Mouse (Mus musculus) erythroid progenitor cell, adult 5-6 weeks (primary cell): ENCODE results near the gene Prps1l3. TPM values are rescaled to one million over a fixed set of nuclear protein-coding genes. Genes with fewer than 3 reads are reported as not detected.
"Not testable (repeated sequence)": the region's sequence is repeated elsewhere in the genome, so short reads cannot be mapped to it uniquely, and the experiment has no call there.

Source experiments
- ATAC-seq: replicated peaks from 2 replicates; pipeline ENCODE4 v1.8.0; 2016; ENCODE audit warnings: moderate number of reproducible peaks, mild to moderate bottlenecking, moderate TSS enrichment, inconsistent platforms; ENCODE audit not compliant: poor library complexity, low FRiP score, severe bottlenecking
- total RNA-seq, 2 experiments: library from RNA; stranded (forward) in 1 of 2; stranded (reverse) in 1 of 2; fragments of 150-400 nt in 1 of 2; fragments of 186-747, 209-891 nt in 1 of 2; gene quantifications; 2 replicates each; pipeline versions ENCODE4 v1.2.3 to v1.2.4; 2015 to 2017; ENCODE audit warnings: low replicate concordance in 2 of 2

The Prps1l3 gene
- 22.0 and 49.5 TPM in 2 replicates for total RNA-seq (2015; ENCODE audit: low replicate concordance)
- 33.6 and 48.1 TPM in 2 replicates for total RNA-seq (2017; ENCODE audit: low replicate concordance)

- ATAC-seq = peak; percentile 90
Measured at GRCm38 (mm10) chr12:57230192-57230706, at the start of gene Prps1l3, which contains the start of gene Mipol1. TSS of gene Prps1l3 (plus strand) at chr12:57230412. TSS of gene Mipol1 (plus strand) at chr12:57230427.

- ATAC-seq = peak; percentile 78
Measured at GRCm38 (mm10) chr12:57184401-57185147, 45.6 kb upstream of the Prps1l3 start.

- peak; percentile 88 for ATAC-seq
Measured at GRCm38 (mm10) chr12:57185475-57185874, 44.7 kb upstream of the Prps1l3 start.

GRCm38 (mm10) chr12:57186126-57186525 is 44.1 kb upstream of the Prps1l3 start:
- ATAC-seq = peak; percentile 42

- no peak for ATAC-seq
Measured at GRCm38 (mm10) chr12:57187032-57187431, 43.2 kb upstream of the Prps1l3 start.

GRCm38 (mm10) chr12:57194609-57195008 is 35.6 kb upstream of the Prps1l3 start:
- ATAC-seq = peak; percentile 76

- ATAC-seq = no peak
Measured at GRCm38 (mm10) chr12:57196286-57196607, 34.0 kb upstream of the Prps1l3 start.

- ATAC-seq = peak; percentile 71
Measured at GRCm38 (mm10) chr12:57196608-57197362, 33.4 kb upstream of the Prps1l3 start.

- peak; percentile 82 for ATAC-seq
Measured at GRCm38 (mm10) chr12:57197363-57198026, 32.7 kb upstream of the Prps1l3 start, which contains the start of gene Slc25a21. TSS of gene Slc25a21 (minus strand) at chr12:57197472.

GRCm38 (mm10) chr12:57198269-57198668 is 31.9 kb upstream of the Prps1l3 start:
- 0 out of 2 replicates have a peak, but pooled peaks have one; percentile 5 for ATAC-seq

- ATAC-seq = no peak
Measured at GRCm38 (mm10) chr12:57199427-57199826, 30.8 kb upstream of the Prps1l3 start.

GRCm38 (mm10) chr12:57201901-57202300 is 28.3 kb upstream of the Prps1l3 start:
- ATAC-seq = no peak

- no peak for ATAC-seq
Measured at GRCm38 (mm10) chr12:57204276-57204851, 25.8 kb upstream of the Prps1l3 start.

- peak; percentile 90 for ATAC-seq
Measured at GRCm38 (mm10) chr12:57211353-57212311, 18.6 kb upstream of the Prps1l3 start.

GRCm38 (mm10) chr12:57212463-57212862 is 17.7 kb upstream of the Prps1l3 start:
- not testable (repeated sequence) for ATAC-seq

GRCm38 (mm10) chr12:57226411-57226810 is 3.8 kb upstream of the Prps1l3 start:
- no peak for ATAC-seq

GRCm38 (mm10) chr12:57227776-57228175 is 2.4 kb upstream of the Prps1l3 start:
- no peak for ATAC-seq

GRCm38 (mm10) chr12:57229703-57230102 is 509 bp upstream of the Prps1l3 start:
- ATAC-seq = peak; percentile 25; the same call in 1 of the 2 replicates
